Mouse (Mus musculus) E14TG2a.4 (cell line): Measurements from ENCODE around the gene Acsf3.

Experiments
- H3K27me3 ChIP-seq: 2 replicates; pipeline ENCODE4 v1.6.1; 2014; ENCODE audit warnings: low read length, control low read depth; ENCODE audit not compliant: insufficient read depth
- H3K36me3 ChIP-seq: 2 replicates; pipeline ENCODE4 v1.6.1; 2014; ENCODE audit warnings: low read length, control low read depth; ENCODE audit not compliant: insufficient read depth
- H3K4me1 ChIP-seq: replicated peaks from 2 replicates; pipeline ENCODE4 v1.6.1; 2014; ENCODE audit warnings: low read depth, low read length, control low read depth
- H3K4me3 ChIP-seq: replicated peaks from 2 replicates; pipeline ENCODE4 v1.5.1; 2014; ENCODE audit warnings: mild to moderate bottlenecking, low read length
- H3K9me3 ChIP-seq: 2 replicates; pipeline ENCODE4 v1.6.1; 2014; ENCODE audit warnings: low read length, control low read depth
- CTCF ChIP-seq: conservative IDR thresholded peaks from 2 replicates; pipeline ENCODE4 v1.5.1; 2014; ENCODE audit warnings: low read length
- NANOG ChIP-seq: IDR thresholded peaks from 2 replicates; pipeline ENCODE4 v1.6.1; 2014; ENCODE audit warnings: borderline replicate concordance, low read length, mixed read lengths
- POU5F1 ChIP-seq: IDR thresholded peaks from 2 replicates; pipeline ENCODE4 v1.6.1; 2014; ENCODE audit warnings: low read length, borderline replicate concordance

Acsf3 gene

DNA sequence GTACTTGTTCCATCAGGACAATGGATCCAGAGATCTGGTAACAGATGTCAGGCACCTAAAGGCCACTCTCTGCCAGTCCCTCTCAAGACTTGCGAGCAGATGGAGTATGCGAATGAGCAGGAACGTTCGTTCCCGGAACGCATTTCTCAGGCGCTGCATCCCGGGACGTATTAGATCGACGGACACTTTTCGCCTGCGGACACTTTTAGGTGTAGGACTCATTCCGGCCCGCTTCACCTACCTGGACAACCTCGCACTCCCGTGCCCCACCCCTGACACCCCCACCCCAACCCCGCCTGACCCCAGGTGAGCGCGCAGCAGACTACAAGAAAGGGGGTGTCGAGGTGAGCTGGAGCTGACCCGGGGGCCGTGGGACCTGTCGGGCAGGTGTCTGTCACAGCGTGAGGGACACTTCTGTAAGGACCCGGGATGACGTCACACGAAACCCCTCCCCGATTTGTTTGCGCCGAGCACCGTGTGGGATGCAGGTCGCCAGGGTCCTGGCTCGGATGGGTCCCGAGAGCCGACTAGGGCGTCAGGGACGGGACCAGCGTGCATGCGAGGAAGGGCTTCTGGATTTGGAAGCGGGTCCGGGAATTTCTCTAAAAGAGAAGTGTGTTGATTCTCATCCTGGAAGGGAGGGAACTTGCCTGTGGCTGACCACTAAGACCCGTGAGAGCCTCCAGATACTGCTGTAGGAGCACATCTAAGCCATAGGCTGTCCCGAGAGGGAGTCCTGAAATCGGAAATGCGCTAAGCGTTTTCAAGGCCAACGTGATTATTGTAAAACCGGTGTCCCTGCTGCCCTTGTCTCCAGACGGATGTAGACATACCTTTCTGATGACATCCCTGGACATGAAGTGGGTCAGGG, at the start of gene Acsf3:
Acsf3 (plus strand) TSS at position 202 of the 871 bp plus-strand sequence.
- no peak for TF ChIP-seq CTCF
- TF ChIP-seq POU5F1, result no peak
- TF ChIP-seq NANOG, result no peak

DNA sequence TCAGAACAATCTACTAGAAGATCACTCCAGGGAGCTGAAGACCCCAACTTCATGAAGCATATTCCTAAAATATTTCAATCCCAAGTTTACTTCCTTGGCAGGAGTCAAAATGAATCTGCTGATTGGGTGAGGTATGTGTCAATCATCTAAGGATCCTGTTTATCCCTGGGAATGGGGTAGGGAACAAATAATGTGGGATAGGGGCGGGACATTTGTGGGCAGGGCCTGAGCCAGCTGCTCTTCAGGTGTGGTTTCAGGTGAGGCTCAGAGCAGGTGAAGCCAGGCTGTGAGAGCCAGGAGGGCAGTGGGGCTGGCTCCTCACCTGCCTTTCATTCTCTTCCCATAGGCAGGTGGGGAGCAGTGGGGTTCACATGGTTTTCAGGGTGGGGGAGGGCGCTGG, 48.5 kb upstream of the Acsf3 start:
- TF ChIP-seq POU5F1 (no peak), NANOG (no peak), CTCF (no peak)
- Histone ChIP-seq H3K9me3 (no peaks in the 10 kb centered on the region), H3K4me3 (0 out of 2 replicates have a peak overlapping the region, but pooled peaks have one; percentile 21), H3K36me3 (no peaks in the 10 kb centered on the region), H3K27me3 (0 out of 2 replicates have a peak, but pooled peaks cover 10% of the 10 kb centered on the region), H3K4me1 (peaks cover 26% of the 10 kb centered on the region)

More for the DNA sequence above, at the start of gene Acsf3:
- Histone ChIP-seq H3K9me3 (no peaks in the 10 kb centered on the region), H3K36me3 (peaks cover 9% of the 10 kb centered on the region), H3K27me3 (peaks cover 8% of the 10 kb centered on the region; the same call in 1 of the 2 replicates), H3K4me3 (peak within 1 kb of the TSS; percentile 88), H3K4me1 (peaks cover 9% of the 10 kb centered on the region)

DNA sequence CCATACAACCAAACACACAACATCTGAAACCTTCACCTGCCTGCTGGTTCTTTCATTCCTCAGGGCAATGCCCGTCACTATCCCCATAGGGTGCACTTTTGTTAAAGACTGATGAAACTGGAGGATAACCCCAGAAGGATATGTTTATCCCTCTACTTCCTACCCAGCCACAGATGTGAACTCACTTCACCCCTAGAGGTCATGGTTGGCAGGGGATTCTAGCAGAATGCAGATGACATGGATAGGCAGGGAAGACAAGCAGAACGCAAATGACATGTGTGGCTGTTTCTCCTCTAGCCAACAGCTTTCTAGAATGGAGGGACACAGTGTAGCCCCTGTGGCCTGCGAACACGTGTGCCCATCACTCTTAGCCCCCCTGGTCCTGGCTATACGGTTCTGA, 47.9 kb upstream of the Acsf3 start:
- H3K4me3 ChIP-seq, result no peak overlapping the region
- TF ChIP-seq CTCF, result no peak
- TF ChIP-seq NANOG, result no peak
- no peak for TF ChIP-seq POU5F1
- H3K9me3 ChIP-seq, result no peaks in the 10 kb centered on the region
- 0 out of 2 replicates have a peak, but pooled peaks cover 4% of the 10 kb centered on the region for H3K27me3 ChIP-seq
- no peaks in the 10 kb centered on the region for H3K36me3 ChIP-seq
- H3K4me1 ChIP-seq, result peaks cover 22% of the 10 kb centered on the region

DNA sequence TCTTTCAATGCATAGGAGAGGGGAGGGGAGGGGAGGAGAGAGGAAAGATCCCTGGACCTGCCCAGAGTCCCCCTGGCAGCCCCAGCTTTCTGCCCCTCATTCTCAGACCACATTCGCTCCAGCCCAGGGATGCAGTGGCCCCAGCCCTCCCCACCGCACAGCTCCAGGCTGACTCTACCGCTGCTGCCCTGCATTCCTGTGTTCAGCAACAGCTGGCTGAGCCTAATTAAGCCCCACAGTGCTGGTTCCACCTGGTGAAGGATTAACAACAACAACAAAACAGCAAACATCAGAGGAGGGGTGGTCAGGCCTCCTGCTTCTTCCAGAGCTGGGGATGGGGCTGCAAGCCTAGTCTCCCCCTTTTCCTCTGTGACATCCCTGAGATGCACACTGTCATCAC, 46.7 kb upstream of the Acsf3 start:
- no peak overlapping the region for H3K4me3 ChIP-seq
- no peaks in the 10 kb centered on the region for H3K36me3 ChIP-seq
- H3K27me3 ChIP-seq, result no peaks in the 10 kb centered on the region
- H3K4me1 ChIP-seq, result peaks cover 19% of the 10 kb centered on the region
- TF ChIP-seq POU5F1 (no peak), NANOG (no peak), CTCF (no peak)
- no peaks in the 10 kb centered on the region for H3K9me3 ChIP-seq

DNA sequence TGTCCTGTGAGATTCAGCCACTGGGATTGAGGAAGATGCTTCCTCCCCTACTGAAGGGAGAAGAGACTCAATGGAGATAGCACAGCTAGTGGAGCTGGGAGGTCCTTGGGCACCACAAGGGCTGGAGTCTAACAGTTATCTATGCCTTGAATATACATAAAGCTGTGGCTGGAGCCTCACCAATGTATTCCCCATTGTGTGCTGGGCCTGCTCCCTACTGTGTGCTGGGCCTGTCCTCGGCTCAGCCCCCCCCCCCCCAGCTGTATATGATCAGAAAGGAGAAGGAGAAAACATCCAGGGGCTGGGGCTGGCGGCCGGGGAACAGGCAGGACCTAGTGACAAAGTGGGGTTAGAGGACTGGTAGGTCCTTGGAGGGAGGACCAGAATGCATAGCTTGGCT, 40.2 kb upstream of the Acsf3 start:
- Histone ChIP-seq H3K9me3 (no peaks in the 10 kb centered on the region), H3K4me1 (peaks cover 27% of the 10 kb centered on the region), H3K27me3 (peaks cover 5% of the 10 kb centered on the region; the same call in 1 of the 2 replicates), H3K36me3 (no peaks in the 10 kb centered on the region), H3K4me3 (no peak overlapping the region)
- TF ChIP-seq CTCF (no peak), POU5F1 (no peak)

DNA sequence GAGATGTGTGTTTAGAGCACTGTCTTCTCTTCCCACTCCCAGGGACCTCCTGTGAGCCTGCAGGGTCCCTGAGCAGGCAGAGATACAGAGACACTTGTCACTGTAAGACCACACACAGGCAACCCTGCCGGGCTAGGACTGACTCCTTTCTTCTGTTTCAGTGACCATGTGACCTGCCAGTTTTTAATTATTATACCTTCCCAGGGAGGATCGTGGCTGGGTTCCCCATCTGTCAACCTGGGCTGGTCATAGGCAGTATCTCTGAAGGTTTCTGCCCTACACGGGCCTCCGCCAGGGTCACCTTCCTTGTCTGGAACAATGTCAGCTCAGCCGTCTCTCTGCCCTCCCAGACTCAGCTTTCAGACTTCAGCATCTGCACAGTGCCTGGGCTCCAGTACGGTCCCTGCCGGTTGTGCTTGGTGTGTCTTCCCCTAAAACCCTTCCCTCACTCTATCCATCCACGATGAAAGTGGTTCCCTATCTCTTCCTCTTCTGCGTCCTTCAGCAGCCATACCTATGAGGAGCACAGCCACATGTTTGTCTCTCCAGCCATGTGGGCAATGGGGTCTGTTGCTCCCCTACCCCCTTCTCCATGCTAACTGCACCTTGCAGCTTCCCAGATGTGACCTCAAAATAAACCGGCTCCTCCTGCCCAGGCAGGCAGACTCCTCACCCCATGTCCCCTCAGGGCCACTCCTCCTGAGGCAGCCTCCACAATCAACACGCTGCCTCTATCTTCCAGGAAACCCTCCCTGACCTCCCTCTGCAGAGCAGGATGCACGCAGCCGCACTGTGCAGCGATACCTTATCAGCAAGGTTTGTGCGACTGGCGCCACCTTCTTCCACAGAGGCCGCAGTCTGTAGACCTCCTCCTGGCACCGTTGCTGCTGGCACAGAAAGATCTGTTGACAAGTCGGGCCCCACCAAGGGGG, 39.5 kb upstream of the Acsf3 start:
- Histone ChIP-seq H3K36me3 (no peaks in the 10 kb centered on the region), H3K4me3 (peak overlapping the region; percentile 13; the same call in 1 of the 2 replicates), H3K4me1 (peaks cover 27% of the 10 kb centered on the region), H3K9me3 (no peaks in the 10 kb centered on the region), H3K27me3 (peaks cover 12% of the 10 kb centered on the region)
- no peak for TF ChIP-seq NANOG
- no peak for TF ChIP-seq CTCF
- TF ChIP-seq POU5F1, result no peak

DNA sequence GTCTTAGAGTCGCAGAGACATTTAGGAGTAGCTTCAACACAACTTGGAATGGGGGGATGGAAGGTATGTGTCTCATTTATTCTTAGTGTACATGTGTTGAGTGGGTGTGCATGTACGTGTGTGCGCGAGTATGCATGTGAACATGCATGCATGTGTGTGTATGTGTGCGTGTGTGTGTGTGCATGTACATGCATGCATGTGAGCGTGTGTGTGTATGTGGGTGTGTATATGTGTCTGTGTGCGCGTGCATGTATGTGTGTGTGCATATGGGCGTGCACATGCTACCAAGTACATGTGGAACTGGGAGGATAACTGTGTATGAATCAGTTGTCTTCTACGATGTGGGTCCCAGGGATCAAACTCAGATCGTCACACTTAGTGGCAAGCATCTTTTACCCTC, 38.7 kb upstream of the Acsf3 start:
- TF ChIP-seq NANOG (no peak), POU5F1 (no peak), CTCF (no peak)
- H3K4me3 ChIP-seq, result no peak overlapping the region
- peaks cover 17% of the 10 kb centered on the region for H3K27me3 ChIP-seq
- peaks cover 27% of the 10 kb centered on the region for H3K4me1 ChIP-seq
- no peaks in the 10 kb centered on the region for H3K9me3 ChIP-seq
- no peaks in the 10 kb centered on the region for H3K36me3 ChIP-seq

DNA sequence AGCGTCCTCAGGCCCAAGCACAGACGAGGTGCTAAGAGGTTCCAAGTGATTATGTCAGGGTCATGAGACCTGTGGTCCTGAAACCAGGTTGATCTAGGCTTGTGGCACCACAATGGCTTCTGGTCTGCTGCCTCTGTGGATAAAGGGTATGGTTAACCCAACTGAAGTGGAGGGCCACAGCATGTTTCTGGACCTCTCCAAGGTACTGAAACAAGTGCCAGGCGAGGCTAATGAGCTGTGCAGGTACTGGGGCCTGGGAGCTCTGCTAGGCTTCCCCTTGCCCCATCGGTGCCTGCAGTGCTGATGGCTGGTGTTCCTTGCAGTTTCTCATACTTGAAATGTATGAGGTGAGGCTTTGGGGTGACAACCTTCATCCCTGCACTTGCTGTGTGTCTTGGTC, 38.2 kb upstream of the Acsf3 start:
- Histone ChIP-seq H3K4me3 (no peak overlapping the region), H3K27me3 (peaks cover 19% of the 10 kb centered on the region), H3K4me1 (peaks cover 27% of the 10 kb centered on the region), H3K36me3 (no peaks in the 10 kb centered on the region), H3K9me3 (no peaks in the 10 kb centered on the region)
- TF ChIP-seq NANOG, result no peak
- no peak for TF ChIP-seq CTCF
- TF ChIP-seq POU5F1, result no peak
